Mouse (Mus musculus) embryonic facial prominence, embryonic 11.5 days (tissue): ENCODE data around the gene Sh2d4b. TPM values are rescaled to one million over a fixed set of nuclear protein-coding genes. Genes with fewer than 3 reads are reported as not detected.

ENCODE experiments used
- ATAC-seq: fragments of 200-750 bp; cut with Nextera tagmentation; replicated peaks from 2 replicates; pipeline ENCODE4 v1.8.0; 2017; ENCODE audit warnings: low read depth; ENCODE audit not compliant: insufficient number of reproducible peaks, low FRiP score, low TSS enrichment
- DNase-seq: peaks from one replicate; pipeline ENCODE4 v3.0.0-alpha.2; 2015; ENCODE audit warnings: low spot score
- H3K27ac ChIP-seq: fragments of 300-500 bp; sonication (generic); replicated peaks from 2 replicates; pipeline ENCODE4 v1.5.1; 2014; ENCODE audit warnings: mild to moderate bottlenecking, low read depth, low read length, control low read depth
- H3K27me3 ChIP-seq: fragments of 300-500 bp; sonication (generic); 2 replicates; pipeline ENCODE4 v1.6.1; 2014; ENCODE audit warnings: mild to moderate bottlenecking, low read length, moderate library complexity, mixed read lengths; ENCODE audit not compliant: control insufficient read depth, insufficient read depth
- H3K36me3 ChIP-seq: fragments of 300-500 bp; sonication (generic); replicated peaks from 2 replicates; pipeline ENCODE4 v1.6.1; 2014; ENCODE audit warnings: low read depth, mild to moderate bottlenecking, low read length, moderate library complexity, mixed read lengths; ENCODE audit not compliant: control insufficient read depth, insufficient read depth
- H3K4me1 ChIP-seq: fragments of 300-500 bp; sonication (generic); 2 replicates; pipeline ENCODE4 v1.6.1; 2014; ENCODE audit warnings: low read length, mixed read lengths; ENCODE audit not compliant: control insufficient read depth, insufficient read depth
- H3K4me2 ChIP-seq: fragments of 300-500 bp; sonication (generic); 2 replicates; pipeline ENCODE4 v1.6.1; 2014; ENCODE audit warnings: low read depth, mild to moderate bottlenecking, control low read depth, low read length, moderate library complexity
- H3K4me3 ChIP-seq: fragments of 300-500 bp; sonication (generic); 2 replicates; pipeline ENCODE4 v1.5.1; 2014; ENCODE audit warnings: low read depth, low read length, control low read depth
- H3K9ac ChIP-seq: fragments of 300-500 bp; sonication (generic); replicated peaks from 2 replicates; pipeline ENCODE4 v1.6.1; 2014; ENCODE audit warnings: mild to moderate bottlenecking, control low read depth, low read length
- H3K9me3 ChIP-seq: fragments of 300-500 bp; sonication (generic); replicated peaks from 2 replicates; pipeline ENCODE4 v1.6.1; 2016; ENCODE audit warnings: mild to moderate bottlenecking, low read length, inconsistent platforms, mixed read lengths; ENCODE audit not compliant: control insufficient read depth
- WGBS: fragments of 180-500 bp; shearing (Covaris S2); extraction: QIAGEN DNeasy Blood & Tissue Kit; methylation state at CpG from one replicate; pipeline ENCODE4 v1.1.7; 2014; 5-methylcytosine and 5-hydroxymethylcytosine counted together
- polyA plus RNA-seq: library from polyadenylated mRNA; unstranded; fragments of >200 nt; fragmentation: Nextera tagmentation; extraction: Ambion mirVana; gene quantifications from 2 replicates; pipeline ENCODE4 v1.2.1, GENCODE M21; 2014

Sh2d4b gene
- 0.50 and 0.66 TPM in 2 replicates for polyA plus RNA-seq

- Histone ChIP-seq H3K27ac (no peak within 1 kb of the TSS), H3K9ac (no peak within 1 kb of the TSS), H3K36me3 (no peaks in the 10 kb centered on the region), H3K9me3 (no peaks in the 10 kb centered on the region), H3K4me1 (no peaks in the 10 kb centered on the region; the same call in 1 of the 2 replicates), H3K4me2 (no peak within 1 kb of the TSS), H3K27me3 (no peaks in the 10 kb centered on the region), H3K4me3 (no peak within 1 kb of the TSS)
- DNase-seq: no peak
- WGBS: 71% methylated on average over 3 of the region's 3 CpGs
- no peak for ATAC-seq
These were observed at the start of gene Sh2d4b for GRCm38 (mm10) chr14:40893196-40893595. Gene Sh2d4b, minus strand, starts transcription at chr14:40893266.

- DNase-seq (no peak), ATAC-seq (no peak)
- Histone ChIP-seq H3K27ac (no peak overlapping the region), H3K36me3 (no peaks in the 10 kb centered on the region; the same call in 1 of the 2 replicates), H3K9me3 (no peaks in the 10 kb centered on the region), H3K9ac (no peak overlapping the region), H3K4me1 (no peaks in the 10 kb centered on the region), H3K4me3 (no peak overlapping the region), H3K4me2 (no peak overlapping the region), H3K27me3 (no peaks in the 10 kb centered on the region)
- 81% methylated on average over 2 of the region's 2 CpGs for WGBS
These were observed 49.4 kb upstream of the Sh2d4b start for GRCm38 (mm10) chr14:40942429-40942828.

GRCm38 (mm10) chr14:40938380-40938987 lies 45.4 kb upstream of the Sh2d4b start:
- Histone ChIP-seq H3K4me3 (no peak overlapping the region), H3K4me2 (no peak overlapping the region), H3K9me3 (no peaks in the 10 kb centered on the region), H3K4me1 (no peaks in the 10 kb centered on the region), H3K27ac (no peak overlapping the region), H3K36me3 (no peaks in the 10 kb centered on the region), H3K9ac (no peak overlapping the region), H3K27me3 (no peaks in the 10 kb centered on the region)
- DNase-seq (no peak), ATAC-seq (no peak)
- 90% methylated on average over 11 of the region's 11 CpGs for WGBS

GRCm38 (mm10) chr14:40937052-40937451 lies 44.0 kb upstream of the Sh2d4b start:
- Histone ChIP-seq H3K4me2 (no peak overlapping the region), H3K4me1 (no peaks in the 10 kb centered on the region), H3K27ac (no peak overlapping the region), H3K9ac (no peak overlapping the region), H3K9me3 (no peaks in the 10 kb centered on the region), H3K4me3 (no peak overlapping the region), H3K27me3 (no peaks in the 10 kb centered on the region), H3K36me3 (no peaks in the 10 kb centered on the region)
- WGBS: 66% methylated on average over 4 of the region's 4 CpGs
- no peak for ATAC-seq
- DNase-seq: no peak

- no peak overlapping the region for H3K27ac ChIP-seq
- no peak overlapping the region for H3K4me2 ChIP-seq
- ATAC-seq (no peak), DNase-seq (no peak)
- no peak overlapping the region for H3K9ac ChIP-seq
- H3K36me3 ChIP-seq: no peaks in the 10 kb centered on the region
- H3K4me1 ChIP-seq: no peaks in the 10 kb centered on the region
- H3K27me3 ChIP-seq: no peaks in the 10 kb centered on the region
- H3K9me3 ChIP-seq: no peaks in the 10 kb centered on the region
- no peak overlapping the region for H3K4me3 ChIP-seq
- 92% methylated on average over 1 of the region's 1 CpGs for WGBS
These were observed 42.4 kb upstream of the Sh2d4b start for GRCm38 (mm10) chr14:40935481-40935880.

GRCm38 (mm10) chr14:40935054-40935453 lies 42.0 kb upstream of the Sh2d4b start:
- H3K4me2 ChIP-seq: no peak overlapping the region
- no peak overlapping the region for H3K4me3 ChIP-seq
- H3K36me3 ChIP-seq: no peaks in the 10 kb centered on the region
- H3K27ac ChIP-seq: no peak overlapping the region
- H3K4me1 ChIP-seq: no peaks in the 10 kb centered on the region
- H3K9me3 ChIP-seq: no peaks in the 10 kb centered on the region
- H3K27me3 ChIP-seq: no peaks in the 10 kb centered on the region
- H3K9ac ChIP-seq: no peak overlapping the region
- WGBS: 92% methylated on average over 2 of the region's 2 CpGs
- DNase-seq: no peak
- ATAC-seq: no peak

GRCm38 (mm10) chr14:40933328-40933727 lies 40.3 kb upstream of the Sh2d4b start:
- ATAC-seq: no peak
- no peaks in the 10 kb centered on the region for H3K4me1 ChIP-seq
- no peak for DNase-seq
- no peaks in the 10 kb centered on the region for H3K9me3 ChIP-seq
- no peaks in the 10 kb centered on the region for H3K27me3 ChIP-seq
- no peak overlapping the region for H3K4me3 ChIP-seq
- H3K27ac ChIP-seq: no peak overlapping the region
- H3K9ac ChIP-seq: no peak overlapping the region
- no peak overlapping the region for H3K4me2 ChIP-seq
- no peaks in the 10 kb centered on the region for H3K36me3 ChIP-seq
- WGBS: 77% methylated on average over 7 of the region's 7 CpGs

- Histone ChIP-seq H3K27ac (no peak overlapping the region), H3K9ac (no peak overlapping the region), H3K4me2 (no peak overlapping the region), H3K4me1 (no peaks in the 10 kb centered on the region), H3K27me3 (no peaks in the 10 kb centered on the region), H3K4me3 (no peak overlapping the region), H3K36me3 (no peaks in the 10 kb centered on the region), H3K9me3 (no peaks in the 10 kb centered on the region)
- DNase-seq (no peak), ATAC-seq (no peak)
- WGBS: 86% methylated on average over 9 of the region's 9 CpGs
These were observed 39.2 kb upstream of the Sh2d4b start for GRCm38 (mm10) chr14:40932225-40932624.
